Mouse (Mus musculus): ENCODE measurements around the gene Hyal1.

- TF ChIP-seq POLR2A (IDR thresholded peaks at IDR 0.05; ENCODE audit: low read depth, low read length) (no peak), CTCF (conservative IDR thresholded peaks at IDR 0.05; ENCODE audit: insufficient read depth, insufficient read length, low read depth, low read length) (no peak)
Observed at GRCm38 (mm10) chr9:107547957-107548356, 28.8 kb upstream of the Hyal1 start.

Measured in kidney, adult 2 months (tissue).